ENCODE assay signal across 21 mouse cellular contexts in genomic region chr11:16612524-16612923, GRCm38 (mm10).
"Had no signal": no experiment of that assay in that cellular context is flagged by ENCODE, and none has a peak within 500 bp of the region (broad histone marks: within the 10 kb centered on the region; RNA-seq: fewer than 3 reads in every experiment).

No protein-coding gene starts in this region.

- H3K4me3 ChIP-seq: liver, embryonic 12.5 days; liver, embryonic 15.5 days; lung, embryonic 15.5 days; neural tube, embryonic 12.5 days; neural tube, embryonic 15.5 days had no signal

- H3K27ac ChIP-seq: liver, embryonic 12.5 days; liver, embryonic 15.5 days; lung, embryonic 15.5 days; neural tube, embryonic 12.5 days; neural tube, embryonic 15.5 days; stomach, postnatal 0 days had no signal

- DNase-seq: kidney, adult 18-20 months; kidney, adult 9 months; kidney, postnatal 14 days; kidney, postnatal 4 days; left cerebral cortex, postnatal 4 days; liver; lung, adult 18-20 months; lung, postnatal 10 days; lung, postnatal 4 days; midbrain, embryonic 14.5 days; right cerebral cortex, adult 18-20 months; right cerebral cortex, postnatal 14 days; right cerebral cortex, postnatal 4 days; thymus, postnatal 25 days had no signal

- H3K9ac ChIP-seq: liver, embryonic 12.5 days; liver, embryonic 15.5 days; lung, embryonic 15.5 days; neural tube, embryonic 12.5 days; neural tube, embryonic 15.5 days had no signal

- H3K9me3 ChIP-seq: liver, embryonic 12.5 days; liver, embryonic 15.5 days; lung, embryonic 15.5 days; neural tube, embryonic 12.5 days; neural tube, embryonic 15.5 days had no signal

- H3K4me2 ChIP-seq: liver, embryonic 12.5 days; liver, embryonic 15.5 days; lung, embryonic 15.5 days; midbrain, embryonic 11.5 days; neural tube, embryonic 12.5 days; neural tube, embryonic 15.5 days had no signal

- H3K4me1 ChIP-seq: liver, embryonic 12.5 days; liver, embryonic 15.5 days; lung, embryonic 15.5 days; neural tube, embryonic 12.5 days; neural tube, embryonic 15.5 days had no signal

- H3K36me3 ChIP-seq: liver, embryonic 12.5 days; liver, embryonic 15.5 days; lung, embryonic 15.5 days; neural tube, embryonic 12.5 days; neural tube, embryonic 15.5 days had no signal

- ATAC-seq: liver, embryonic 12.5 days had no signal

- H3K27me3 ChIP-seq: liver, embryonic 12.5 days; liver, embryonic 15.5 days; lung, embryonic 15.5 days; neural tube, embryonic 12.5 days; neural tube, embryonic 15.5 days had no signal
